Mouse (Mus musculus) myocyte (in vitro differentiated cells): ENCODE results near the gene Ntn4.

Source experiments
- CEBPB ChIP-seq: IDR thresholded peaks from 2 replicates; pipeline ENCODE4 v1.6.1; 2011; ENCODE audit warnings: mild to moderate bottlenecking, moderate library complexity; ENCODE audit not compliant: poor library complexity, insufficient read depth, severe bottlenecking
- E2F4 ChIP-seq: IDR thresholded peaks from one replicate; pipeline ENCODE4 v1.6.1; 2011; ENCODE audit warnings: mild to moderate bottlenecking, control low read depth, moderate library complexity; ENCODE audit not compliant: insufficient read depth
- MAX ChIP-seq: IDR thresholded peaks from one replicate; pipeline ENCODE4 v1.6.1; 2011; ENCODE audit warnings: low read depth, mild to moderate bottlenecking, control low read depth
- MYOD1 ChIP-seq, 3 experiments: IDR thresholded peaks; one replicate each; pipeline ENCODE4 v1.6.1; 2011; ENCODE audit warnings: control low read depth in 2 of 3, low read depth in 2 of 3, mild to moderate bottlenecking in 2 of 3, moderate library complexity in 1 of 3; ENCODE audit not compliant: insufficient read length in 2 of 3, control insufficient read depth in 1 of 3
- MYOG ChIP-seq, 3 experiments: IDR thresholded peaks; one replicate each; pipeline ENCODE4 v1.6.1; 2011; ENCODE audit warnings: control low read depth in 2 of 3, low read depth in 2 of 3, mild to moderate bottlenecking in 2 of 3; ENCODE audit not compliant: insufficient read length in 2 of 3, control insufficient read depth in 1 of 3, insufficient read depth in 1 of 3
- POLR2A ChIP-seq: IDR thresholded peaks from one replicate; pipeline ENCODE4 v1.6.1; 2011; ENCODE audit warnings: low read depth, mild to moderate bottlenecking, control low read depth, moderate library complexity; ENCODE audit not compliant: insufficient read length
- POLR2AphosphoS2 ChIP-seq: IDR thresholded peaks from one replicate; pipeline ENCODE4 v1.6.1; 2011; ENCODE audit warnings: low read depth, control low read depth; ENCODE audit not compliant: insufficient read length
- SRF ChIP-seq: IDR thresholded peaks from one replicate; pipeline ENCODE4 v1.6.1; 2011; ENCODE audit warnings: low read depth; ENCODE audit not compliant: control insufficient read depth, insufficient read length
- TCF12 ChIP-seq: IDR thresholded peaks from one replicate; pipeline ENCODE4 v1.6.1; 2011; ENCODE audit warnings: mild to moderate bottlenecking, control low read depth; ENCODE audit not compliant: poor library complexity, insufficient read depth, severe bottlenecking
- USF1 ChIP-seq: IDR thresholded peaks from one replicate; pipeline ENCODE4 v1.6.1; 2011; ENCODE audit warnings: low read depth, mild to moderate bottlenecking, control low read depth, moderate library complexity

DNA sequence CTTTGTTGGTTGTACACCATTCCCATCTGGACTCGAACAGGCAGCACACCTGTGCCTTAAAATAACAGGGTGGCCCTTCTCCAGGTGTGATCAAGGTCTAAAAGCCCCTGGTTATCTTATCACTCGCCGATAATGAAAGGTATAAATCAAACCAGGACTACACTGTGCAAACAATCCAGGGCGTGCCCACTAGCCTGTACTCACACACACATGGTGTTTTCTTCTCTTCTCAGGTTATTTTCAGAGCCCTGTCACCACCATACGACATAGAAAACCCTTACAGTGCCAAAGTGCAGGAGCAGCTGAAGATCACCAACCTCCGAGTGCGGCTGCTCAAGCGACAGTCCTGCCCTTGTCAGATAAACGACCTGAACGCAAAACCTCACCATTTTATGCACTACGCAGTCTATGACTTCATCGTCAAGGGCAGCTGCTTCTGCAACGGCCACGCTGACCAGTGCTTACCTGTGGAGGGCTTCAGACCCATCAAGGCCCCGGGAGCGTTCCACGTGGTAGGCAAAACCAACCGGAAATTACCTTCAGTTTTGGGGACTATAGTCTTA is 41.8 kb downstream of the Ntn4 start:
- no peak for TF ChIP-seq MYOD1 (IDR thresholded peaks at IDR 0.05; ENCODE audit: control insufficient read depth in 1 of 3, insufficient read length in 2 of 3, low read depth in 2 of 3)
- TF ChIP-seq POLR2A, result no peak
- no peak for TF ChIP-seq USF1
- TF ChIP-seq MYOG (IDR thresholded peaks at IDR 0.05; ENCODE audit: control insufficient read depth in 1 of 3, insufficient read depth in 1 of 3, insufficient read length in 2 of 3, low read depth in 2 of 3), result no peak
- TF ChIP-seq POLR2AphosphoS2, result no peak
- no peak for TF ChIP-seq E2F4
- TF ChIP-seq TCF12, result no peak
- no peak for TF ChIP-seq CEBPB
- TF ChIP-seq SRF, result no peak
- no peak for TF ChIP-seq MAX
